ENCODE assay signal across 22 mouse cellular contexts in genomic region chr13:43385321-43385720, GRCm38 (mm10). TPM values are rescaled to one million over a fixed set of nuclear protein-coding genes. Genes with fewer than 3 reads are reported as not detected.
A peak's percentile ranks its signal among the peaks of the same experiment; 100 is the strongest.
DNase-seq lines count a peak whose midpoint lies in the region; ATAC-seq and TF ChIP-seq lines count a peak whose summit lies in the region.
"Had no signal": no experiment of that assay in that cellular context is flagged by ENCODE, and none has a peak within 500 bp of the region (broad histone marks: within the 10 kb centered on the region; RNA-seq: fewer than 3 reads in every experiment).

No protein-coding gene starts in this region.

- H3K9me3 ChIP-seq in heart, embryonic 10.5 days = no peaks in the 10 kb centered on the region
- no peaks in the 10 kb centered on the region for H3K9me3 ChIP-seq in stomach, postnatal 0 days (ENCODE audit: control insufficient read depth, low read length)
- H3K9me3 ChIP-seq: G1E had no signal

- H3K27me3 ChIP-seq in heart, embryonic 10.5 days (ENCODE audit: insufficient read depth, poor library complexity, severe bottlenecking) = no peaks in the 10 kb centered on the region
- no peaks in the 10 kb centered on the region for H3K27me3 ChIP-seq in stomach, postnatal 0 days (ENCODE audit: control insufficient read depth, insufficient read depth, low read length)
- H3K27me3 ChIP-seq: CH12.LX, Patski had no signal

- intact Hi-C loops in heart, postnatal 25 days (cut with DNase I) = no loop called here
- intact Hi-C loops in gastrocnemius, adult 2 months (cut with DNase I) = no loop called here

- TF ChIP-seq EP300 in stomach, postnatal 0 days (optimal IDR thresholded peaks at IDR 0.05) = no peak

- 0 out of 2 replicates have a peak, but pooled peaks have one; percentile 47 for ATAC-seq in stomach, postnatal 0 days (ENCODE audit: low FRiP score, low TSS enrichment)
- ATAC-seq: activated CD4-positive, CD25-positive, alpha-beta regulatory T cell, adult 4 months; CD4-positive, CD25-positive, alpha-beta regulatory T cell, adult 4 months; Patski had no signal

- no peak overlapping the region for H3K4me2 ChIP-seq in stomach, postnatal 0 days (replicated peaks; ENCODE audit: low read depth)

- no peak overlapping the region for H3K9ac ChIP-seq in stomach, postnatal 0 days (ENCODE audit: low read length)

- no peak for TF ChIP-seq CTCF in stomach, postnatal 0 days (IDR thresholded peaks at IDR 0.05; ENCODE audit: low read depth)
- no peak for TF ChIP-seq CTCF in gastrocnemius, adult 2 months (IDR thresholded peaks at IDR 0.05)

- no peak overlapping the region for H3K4me3 ChIP-seq in heart, embryonic 10.5 days
- H3K4me3 ChIP-seq in stomach, postnatal 0 days (ENCODE audit: low read depth, low read length) = no peak overlapping the region
- no peak overlapping the region for H3K4me3 ChIP-seq in gastrocnemius, adult 2 months

- no peak overlapping the region for H3K27ac ChIP-seq in heart, embryonic 10.5 days
- H3K27ac ChIP-seq in stomach, postnatal 0 days (replicated peaks) = no peak overlapping the region
- no peak overlapping the region for H3K27ac ChIP-seq in gastrocnemius, adult 2 months

- WGBS in heart, embryonic 10.5 days = 91% methylated on average over 10 of the region's 10 CpGs
- 95% methylated on average over 10 of the region's 10 CpGs for WGBS in stomach, postnatal 0 days

- H3K36me3 ChIP-seq in heart, embryonic 10.5 days = peaks cover 27% of the 10 kb centered on the region
- 0 out of 2 replicates have a peak, but pooled peaks cover 3% of the 10 kb centered on the region for H3K36me3 ChIP-seq in stomach, postnatal 0 days (ENCODE audit: control insufficient read depth, insufficient read depth, low read length)
- H3K36me3 ChIP-seq: G1E had no signal

- H3K4me1 ChIP-seq in heart, embryonic 10.5 days = no peaks in the 10 kb centered on the region
- H3K4me1 ChIP-seq in stomach, postnatal 0 days (replicated peaks; ENCODE audit: control insufficient read depth, insufficient read depth) = no peaks in the 10 kb centered on the region

- DNase-seq in heart, adult 11 months = peak; percentile 59
- no peak for DNase-seq in heart, adult 9 months (ENCODE audit: low spot score in 2 of 2)
- DNase-seq in heart, embryonic 10.5 days (ENCODE audit: low spot score) = peak; percentile 31
- no peak for DNase-seq in heart, postnatal 25 days (ENCODE audit: low spot score)
- DNase-seq in testis, postnatal 10 days (ENCODE audit: low spot score) = peak; percentile 34
- DNase-seq in testis, postnatal 14 days (ENCODE audit: low spot score) = no peak
- DNase-seq in stomach, postnatal 0 days (ENCODE audit: low spot score) = no peak
- no peak for DNase-seq in gastrocnemius, adult 2 months
- DNase-seq: adrenal gland, adult 2 months; adrenal gland, adult 8-10 months; adrenal gland, postnatal 10 days; adrenal gland, postnatal 14 days; adrenal gland, postnatal 25 days; adrenal gland, postnatal 36 days; B cell, adult 2 months; cerebellum, adult 11 months; cerebellum, adult 11-12 months had no signal

RNA-seq across cellular contexts. Expression of gene Nol7, which starts 12.9 kb away (rescaled TPM):
- 123 and 130 TPM in 2 replicates for polyA plus RNA-seq in heart, embryonic 10.5 days (2016; fragmentation: Nextera tagmentation; extraction: Ambion mirVana)
- 100 to 1,000 TPM; 110 to 113 TPM for total RNA-seq in heart, postnatal 25 days (2021)
- 118 and 119 TPM in 2 replicates for polyA plus RNA-seq in stomach, postnatal 0 days (2015; fragmentation: Nextera tagmentation; extraction: Ambion mirVana)
- 100 to 1,000 TPM; 118 to 138 TPM for total RNA-seq in gastrocnemius, adult 2 months (2021)

RNA-seq across cellular contexts. Expression of gene Sirt5, which starts 20.0 kb away (rescaled TPM):
- polyA plus RNA-seq in heart, embryonic 10.5 days (2016; fragmentation: Nextera tagmentation; extraction: Ambion mirVana) = 22.1 and 27.2 TPM in 2 replicates
- total RNA-seq in heart, postnatal 25 days (2021) = 10 to 100 TPM; 55.0 to 55.2 TPM
- 12.5 and 13.6 TPM in 2 replicates for polyA plus RNA-seq in stomach, postnatal 0 days (2015; fragmentation: Nextera tagmentation; extraction: Ambion mirVana)
- total RNA-seq in gastrocnemius, adult 2 months (2021) = 10 to 100 TPM; 12.1 to 19.8 TPM

Comparison
In these comparisons a context has a peak if more than half of its experiments do, and no peak if none do; other contexts are left out.
1. DNase-seq: peak in heart, adult 11 months (single experiment), heart, embryonic 10.5 days (single experiment) and testis, postnatal 10 days (single experiment); none in heart, adult 9 months (0 of 2), heart, postnatal 25 days (single experiment), testis, postnatal 14 days (single experiment), stomach, postnatal 0 days (single experiment) and gastrocnemius, adult 2 months (single experiment).